Mouse (Mus musculus): Measurements from ENCODE around the gene BC030499. TPM values are rescaled to one million over a fixed set of nuclear protein-coding genes. Genes with fewer than 3 reads are reported as not detected.

Gene BC030499
- polyA plus RNA-seq, 1 experiment from 2014 or later = 0.47 TPM

Other genes with a start within 250 kb of the BC030499 start
- 35.2 and 40.1 TPM in 2 replicates for gene Eral1, start 210.5 kb upstream of the BC030499 start, polyA plus RNA-seq (2014; fragmentation: Nextera tagmentation; extraction: Ambion mirVana)
- gene Fam222b, start 196.2 kb upstream of the BC030499 start, polyA plus RNA-seq (2014; fragmentation: Nextera tagmentation; extraction: Ambion mirVana) = 15.3 and 16.9 TPM in 2 replicates
- gene Traf4, start 125.3 kb upstream of the BC030499 start, polyA plus RNA-seq (2014; fragmentation: Nextera tagmentation; extraction: Ambion mirVana) = 68.2 and 111 TPM in 2 replicates
- 15.8 and 20.6 TPM in 2 replicates for gene Nek8, start 114.2 kb upstream of the BC030499 start, polyA plus RNA-seq (2014; fragmentation: Nextera tagmentation; extraction: Ambion mirVana)
- gene Tlcd1, start 114.1 kb upstream of the BC030499 start, polyA plus RNA-seq (2014; fragmentation: Nextera tagmentation; extraction: Ambion mirVana) = 23.1 and 28.1 TPM in 2 replicates
- gene Rpl23a, start 107.3 kb upstream of the BC030499 start, polyA plus RNA-seq (2014; fragmentation: Nextera tagmentation; extraction: Ambion mirVana) = 1,650 and 2,291 TPM in 2 replicates
- gene Rab34, start 102.4 kb upstream of the BC030499 start, polyA plus RNA-seq (2014; fragmentation: Nextera tagmentation; extraction: Ambion mirVana) = 128 and 156 TPM in 2 replicates
- 3.4 and 4.1 TPM in 2 replicates for gene Proca1, start 97.4 kb upstream of the BC030499 start, polyA plus RNA-seq (2014; fragmentation: Nextera tagmentation; extraction: Ambion mirVana)
- gene Sdf2, start 45.1 kb upstream of the BC030499 start, polyA plus RNA-seq (2014; fragmentation: Nextera tagmentation; extraction: Ambion mirVana) = 81.3 and 95.2 TPM in 2 replicates
- 13.5 and 26.0 TPM in 2 replicates for gene Supt6, start 44.9 kb upstream of the BC030499 start, polyA plus RNA-seq (2014; fragmentation: Nextera tagmentation; extraction: Ambion mirVana)
- gene 2610507B11Rik, start 29.1 kb upstream of the BC030499 start, polyA plus RNA-seq (2014; fragmentation: Nextera tagmentation; extraction: Ambion mirVana) = 75.1 and 109 TPM in 2 replicates
- 35.7 and 50.9 TPM in 2 replicates for gene Spag5, start 10.7 kb downstream of the BC030499 start, polyA plus RNA-seq (2014; fragmentation: Nextera tagmentation; extraction: Ambion mirVana)
- 2.3 and 4.3 TPM in 2 replicates for gene Aldoc, start 32.1 kb downstream of the BC030499 start, polyA plus RNA-seq (2014; fragmentation: Nextera tagmentation; extraction: Ambion mirVana)
- gene Pigs, start 37.6 kb downstream of the BC030499 start, polyA plus RNA-seq (2014; fragmentation: Nextera tagmentation; extraction: Ambion mirVana) = 48.9 and 76.0 TPM in 2 replicates
- 49.6 and 57.1 TPM in 2 replicates for gene Unc119, start 52.6 kb downstream of the BC030499 start, polyA plus RNA-seq (2014; fragmentation: Nextera tagmentation; extraction: Ambion mirVana)
- 0.11 TPM in 1 of 2 replicates, not detected in the other for gene Foxn1, start 95.7 kb downstream of the BC030499 start, polyA plus RNA-seq (2014; fragmentation: Nextera tagmentation; extraction: Ambion mirVana)
- gene Slc13a2, start 131.4 kb downstream of the BC030499 start, polyA plus RNA-seq (2014; fragmentation: Nextera tagmentation; extraction: Ambion mirVana) = 0.07 and 0.45 TPM in 2 replicates
- 13.1 and 18.5 TPM in 2 replicates for gene Slc46a1, start 174.9 kb downstream of the BC030499 start, polyA plus RNA-seq (2014; fragmentation: Nextera tagmentation; extraction: Ambion mirVana)
- 1.4 and 1.7 TPM in 2 replicates for gene Sarm1, start 206.9 kb downstream of the BC030499 start, polyA plus RNA-seq (2014; fragmentation: Nextera tagmentation; extraction: Ambion mirVana)
- 0.73 and 0.84 TPM in 2 replicates for gene Vtn, start 208.2 kb downstream of the BC030499 start, polyA plus RNA-seq (2014; fragmentation: Nextera tagmentation; extraction: Ambion mirVana)
- not detected in 2 replicates for gene Sebox, start 212.6 kb downstream of the BC030499 start, polyA plus RNA-seq (2014; fragmentation: Nextera tagmentation; extraction: Ambion mirVana)
- 61.2 and 63.6 TPM in 2 replicates for gene Tmem199, start 221.3 kb downstream of the BC030499 start, polyA plus RNA-seq (2014; fragmentation: Nextera tagmentation; extraction: Ambion mirVana)
- 122 and 161 TPM in 2 replicates for gene Poldip2, start 221.4 kb downstream of the BC030499 start, polyA plus RNA-seq (2014; fragmentation: Nextera tagmentation; extraction: Ambion mirVana)
- gene Tnfaip1, start 245.5 kb downstream of the BC030499 start, polyA plus RNA-seq (2014; fragmentation: Nextera tagmentation; extraction: Ambion mirVana) = 77.1 and 88.9 TPM in 2 replicates
- gene Ift20, start 245.5 kb downstream of the BC030499 start, polyA plus RNA-seq (2014; fragmentation: Nextera tagmentation; extraction: Ambion mirVana) = 125 and 126 TPM in 2 replicates